Mouse (Mus musculus) olfactory bulb, adult 2 months (tissue): Measurements from ENCODE around the gene Dhps.
A peak's percentile ranks its signal among the peaks of the same experiment; 100 is the strongest.

Source experiments
- CTCF ChIP-seq: fragments of 200-500 bp; IDR thresholded peaks from 2 replicates; pipeline ENCODE4 v1.5.1; 2012; ENCODE audit warnings: low read depth, mild to moderate bottlenecking, low read length, moderate library complexity; ENCODE audit not compliant: insufficient read depth
- POLR2A ChIP-seq: fragments of 200-500 bp; IDR thresholded peaks from 2 replicates; pipeline ENCODE4 v1.6.1; 2012; ENCODE audit warnings: mild to moderate bottlenecking, low read depth, low read length, moderate library complexity; ENCODE audit not compliant: insufficient read depth

- TF ChIP-seq CTCF (no peak), POLR2A (0 out of 2 replicates have a peak, but pooled peaks have one; percentile 23)
Measured at GRCm38 (mm10) chr8:85037681-85038531, 33.7 kb upstream of the Dhps start.
